Mouse (Mus musculus) liver, postnatal 0 days (tissue): ENCODE results near the gene Appl2.

Experiments
- CTCF ChIP-seq: sonication (generic); IDR thresholded peaks from 2 replicates; pipeline ENCODE4 v1.5.1; 2016; ENCODE audit warnings: antibody characterized with exemption, low read depth
- EP300 ChIP-seq: IDR thresholded peaks from 2 replicates; pipeline ENCODE4 v1.6.1; 2016; ENCODE audit warnings: antibody characterized with exemption, low read depth, mild to moderate bottlenecking

DNA sequence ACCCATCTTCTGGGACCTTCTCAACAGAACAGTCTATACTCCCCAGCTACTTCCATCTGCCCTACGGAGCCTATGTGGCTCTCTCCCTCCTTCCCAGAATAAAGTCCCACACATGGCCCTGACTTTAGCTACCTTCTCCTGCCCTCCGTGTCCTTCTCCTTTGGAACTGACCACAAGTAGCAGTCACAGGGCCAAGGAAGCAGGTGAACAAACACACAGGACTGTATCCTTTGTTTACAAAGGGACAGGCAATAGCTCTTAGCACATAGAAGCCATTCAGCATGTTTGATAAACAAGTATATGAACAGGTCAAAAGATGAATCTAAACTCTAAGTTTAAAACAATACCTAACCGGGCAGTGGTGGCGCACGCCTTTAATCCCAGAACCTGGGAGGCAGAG lies 18.7 kb downstream of the Appl2 start:
- TF ChIP-seq CTCF, result no peak
- no peak for TF ChIP-seq EP300
